Mouse (Mus musculus): ENCODE data around the gene Fpgs. TPM values are rescaled to one million over a fixed set of nuclear protein-coding genes. Genes with fewer than 3 reads are reported as not detected.

The Fpgs gene
- polyA plus RNA-seq, 1 experiment = 124 TPM

DNA sequence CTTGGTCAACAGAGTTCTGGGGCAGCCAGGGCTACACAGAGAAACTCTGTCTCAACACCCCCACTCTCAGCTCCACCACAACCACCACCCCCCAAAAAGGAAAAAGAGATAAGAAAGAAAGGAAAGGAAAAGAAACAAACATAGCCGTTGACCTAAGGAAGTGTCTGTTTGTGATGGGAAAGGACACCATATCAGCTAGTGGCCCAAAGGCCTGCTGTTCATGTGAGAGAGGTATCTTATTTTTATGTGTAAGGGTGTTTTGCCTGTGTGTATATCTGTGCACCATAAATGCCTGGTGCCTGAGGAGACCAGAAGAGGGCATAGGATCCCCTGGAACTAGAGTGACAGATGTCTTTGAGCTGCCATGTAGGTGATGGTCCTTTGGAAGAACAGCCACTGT is 64.3 kb downstream of the Fpgs start:
- DNase-seq (ENCODE audit: low read depth) = no peak

DNA sequence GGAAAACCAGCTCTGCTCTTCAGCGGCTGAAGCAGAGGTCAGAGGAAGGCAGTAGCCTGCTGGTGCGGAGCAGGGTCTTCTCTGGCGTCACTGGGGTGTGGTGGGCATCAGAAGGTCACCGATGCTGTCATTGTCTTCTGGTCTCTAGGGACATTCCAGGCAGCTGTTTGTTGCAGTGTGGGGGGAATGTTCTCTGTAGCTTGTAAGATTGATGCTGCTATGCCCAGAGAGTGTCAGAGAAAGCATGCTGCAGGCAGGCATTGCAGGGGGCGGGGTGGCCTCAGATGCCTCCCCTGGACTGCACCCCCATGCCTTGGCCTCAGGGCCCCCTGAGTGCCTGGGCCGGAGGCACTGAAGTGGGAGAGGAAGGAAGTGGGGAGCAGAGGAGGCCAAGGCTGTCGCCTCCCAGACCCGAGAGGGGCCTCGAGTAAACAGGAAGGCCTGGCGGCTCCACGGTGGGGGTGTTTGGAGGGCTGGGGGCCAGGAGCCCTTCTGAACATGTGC is 66.1 kb downstream of the Fpgs start:
- DNase-seq (ENCODE audit: low read depth) = no peak

DNA sequence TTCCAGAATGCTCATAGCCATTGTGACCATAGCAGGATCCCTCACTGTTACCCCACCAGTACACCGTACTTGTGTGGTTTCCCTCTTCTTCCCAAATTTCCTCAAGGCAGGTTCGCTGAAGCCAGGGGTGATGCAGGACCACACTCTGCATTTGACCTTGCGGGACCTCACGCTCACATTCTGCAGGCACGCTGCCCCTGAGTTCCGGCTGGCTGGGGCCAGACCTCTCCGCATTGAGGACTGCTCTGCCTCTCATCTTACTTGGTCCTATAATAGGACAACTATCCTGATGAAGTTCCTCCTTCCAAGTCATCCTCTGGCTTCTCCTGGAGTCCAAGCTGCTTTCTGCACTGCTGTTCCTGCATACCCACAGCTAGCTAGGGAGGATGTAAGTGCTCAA is 67.3 kb downstream of the Fpgs start:
- no peak for DNase-seq (ENCODE audit: low read depth)

DNA sequence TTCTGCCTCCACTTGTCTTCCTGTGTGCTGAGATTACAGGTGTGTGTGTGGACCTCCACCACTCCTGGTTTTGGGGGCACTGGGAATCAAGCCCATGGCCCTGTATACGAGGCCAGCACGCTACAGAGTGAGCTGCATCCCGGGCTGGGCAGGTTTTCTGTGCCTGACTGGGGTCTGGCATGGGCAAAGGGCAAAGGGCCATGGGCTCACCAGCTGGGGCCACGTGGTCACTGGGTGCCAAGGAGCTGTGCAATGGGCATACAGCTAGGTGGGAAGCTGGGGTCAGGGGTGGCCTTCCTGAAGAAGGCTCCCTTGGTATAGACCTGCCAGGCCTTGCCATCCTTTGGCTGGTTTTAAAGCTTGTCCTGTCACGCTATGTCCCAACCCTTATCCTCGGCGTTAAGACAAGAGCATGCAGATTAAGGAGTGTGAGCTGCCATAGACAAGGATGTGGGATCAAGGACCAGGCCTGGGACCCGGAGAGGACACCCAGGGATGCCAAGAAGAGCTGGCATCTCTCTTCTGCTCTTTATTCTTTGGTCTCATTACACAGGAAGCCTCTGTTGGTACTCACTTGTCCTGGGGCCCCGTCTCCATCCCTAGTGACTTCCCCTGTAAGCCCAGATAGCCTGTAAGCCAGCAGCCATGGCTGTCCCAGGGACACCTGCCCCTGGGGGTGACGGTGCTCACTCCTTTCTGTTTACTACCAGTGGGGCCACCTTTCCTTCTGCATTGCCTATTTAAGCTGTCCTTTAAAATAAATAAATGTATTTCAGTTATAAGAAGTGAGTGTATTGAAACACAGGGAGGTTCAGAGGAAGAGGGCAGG is 69.5 kb downstream of the Fpgs start:
- no peak for DNase-seq (ENCODE audit: low read depth)

DNA sequence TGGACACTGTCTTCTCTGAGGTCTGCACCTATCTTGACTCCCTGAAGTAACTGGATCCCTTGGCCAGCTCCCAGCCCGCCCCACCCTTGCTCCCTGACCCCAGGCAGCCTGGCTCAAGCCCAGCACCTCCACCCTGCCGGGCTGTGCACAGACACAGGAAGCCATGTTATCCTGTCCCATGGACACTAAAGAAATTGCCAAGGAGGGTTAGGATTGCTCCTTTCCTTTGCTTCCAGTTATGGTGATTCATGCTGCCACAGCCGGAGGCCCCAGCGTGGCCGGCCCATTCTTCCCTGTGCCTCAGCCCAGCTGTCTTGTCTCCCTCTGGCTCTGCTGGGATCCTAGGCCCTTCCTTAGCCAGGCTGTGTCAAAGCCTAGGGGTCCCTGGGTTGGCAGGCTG is 70.3 kb downstream of the Fpgs start:
- no peak for DNase-seq (ENCODE audit: low read depth)

Other genes with a start within 250 kb of the Fpgs start
- 23.8 and 31.3 TPM in 2 replicates for gene Fam102a, start 168.8 kb downstream of the Fpgs start, polyA plus RNA-seq (2012; rRNA removed)
- 138 and 191 TPM in 2 replicates for gene Dpm2, start 133.3 kb downstream of the Fpgs start, polyA plus RNA-seq (2012; rRNA removed)
- 0.11 and 0.24 TPM in 2 replicates for gene Pip5kl1, start 129.3 kb downstream of the Fpgs start, polyA plus RNA-seq (2012; rRNA removed)
- gene 9430097D07Rik, start 128.5 kb downstream of the Fpgs start, polyA plus RNA-seq (2012; rRNA removed) = not detected in 2 replicates
- gene St6galnac4, start 117.0 kb downstream of the Fpgs start, polyA plus RNA-seq (2012; rRNA removed) = 40.7 and 48.2 TPM in 2 replicates
- 44.6 and 46.1 TPM in 2 replicates for gene St6galnac6, start 104.4 kb downstream of the Fpgs start, polyA plus RNA-seq (2012; rRNA removed)
- 25.9 and 35.2 TPM in 2 replicates for gene Ak1, start 82.4 kb downstream of the Fpgs start, polyA plus RNA-seq (2012; rRNA removed)
- 109 TPM in 2 replicates for gene Eng, start 57.5 kb downstream of the Fpgs start, polyA plus RNA-seq (2012; rRNA removed)
- 112 and 115 TPM in 2 replicates for gene Cdk9, start 8.9 kb upstream of the Fpgs start, polyA plus RNA-seq (2012; rRNA removed)
- gene Sh2d3c, start 16.9 kb upstream of the Fpgs start, polyA plus RNA-seq (2012; rRNA removed) = 35.5 and 38.0 TPM in 2 replicates
- not detected in 2 replicates for gene 6330409D20Rik, start 36.9 kb upstream of the Fpgs start, polyA plus RNA-seq (2012; rRNA removed)
- 67.5 and 71.1 TPM in 2 replicates for gene Tor2a, start 53.1 kb upstream of the Fpgs start, polyA plus RNA-seq (2012; rRNA removed)
- 2.7 and 4.2 TPM in 2 replicates for gene Ttc16, start 71.5 kb upstream of the Fpgs start, polyA plus RNA-seq (2012; rRNA removed)
- gene Ptrh1, start 71.6 kb upstream of the Fpgs start, polyA plus RNA-seq (2012; rRNA removed) = 5.0 and 7.6 TPM in 2 replicates
- 0.39 and 0.77 TPM in 2 replicates for gene Cfap157, start 80.3 kb upstream of the Fpgs start, polyA plus RNA-seq (2012; rRNA removed)
- gene Stxbp1, start 143.1 kb upstream of the Fpgs start, polyA plus RNA-seq (2012; rRNA removed) = 8.2 and 13.8 TPM in 2 replicates
- 41.8 and 48.6 TPM in 2 replicates for gene Fam129b, start 172.0 kb upstream of the Fpgs start, polyA plus RNA-seq (2012; rRNA removed)